Mouse (Mus musculus) thymus, adult 2 months (tissue): ENCODE measurements around the gene Cacnb4.

ENCODE experiments used
- CTCF ChIP-seq: fragments of 200-500 bp; IDR thresholded peaks from 2 replicates; pipeline ENCODE4 v1.5.1; 2012; ENCODE audit warnings: mild to moderate bottlenecking, control low read depth, low read length, moderate library complexity, borderline replicate concordance; ENCODE audit not compliant: control insufficient read depth, poor library complexity, insufficient read depth; ENCODE audit errors: extremely low read depth
- POLR2A ChIP-seq: fragments of 200-500 bp; IDR thresholded peaks from 2 replicates; pipeline ENCODE4 v1.6.1; 2012; ENCODE audit warnings: mild to moderate bottlenecking, low read length, control low read depth, moderate library complexity; ENCODE audit not compliant: control insufficient read depth, poor library complexity, insufficient read depth; ENCODE audit errors: extremely low read depth

- no peak for TF ChIP-seq POLR2A
- no peak for TF ChIP-seq CTCF
These were observed 118.9 kb downstream of the Cacnb4 start for GRCm38 (mm10) chr2:52557503-52558275.
